Mouse (Mus musculus) megakaryocyte, embryonic 14.5 days (primary cell): ENCODE data around the gene Add3.

Experiments used
- FLI1 ChIP-seq: IDR thresholded peaks from 2 replicates; pipeline ENCODE4 v1.6.1; 2012; ENCODE audit warnings: low read length, inconsistent platforms, mixed read lengths
- GATA1 ChIP-seq: IDR thresholded peaks from 3 replicates; pipeline ENCODE4 v1.6.1; 2012; ENCODE audit warnings: mixed read lengths, low read length, inconsistent platforms, borderline replicate concordance

- TF ChIP-seq GATA1 (no peak), FLI1 (no peak)
These were observed 13.7 kb upstream of the Add3 start for GRCm38 (mm10) chr19:53126546-53126945.
